Mouse (Mus musculus): ENCODE measurements at regions not wholly inside any gene's neighbourhood (a gene's known extent, or its start where the extent isn't known, plus 50 kb on each side); places are given as distances from the start of the nearest gene placed in this dataset.

DNA sequence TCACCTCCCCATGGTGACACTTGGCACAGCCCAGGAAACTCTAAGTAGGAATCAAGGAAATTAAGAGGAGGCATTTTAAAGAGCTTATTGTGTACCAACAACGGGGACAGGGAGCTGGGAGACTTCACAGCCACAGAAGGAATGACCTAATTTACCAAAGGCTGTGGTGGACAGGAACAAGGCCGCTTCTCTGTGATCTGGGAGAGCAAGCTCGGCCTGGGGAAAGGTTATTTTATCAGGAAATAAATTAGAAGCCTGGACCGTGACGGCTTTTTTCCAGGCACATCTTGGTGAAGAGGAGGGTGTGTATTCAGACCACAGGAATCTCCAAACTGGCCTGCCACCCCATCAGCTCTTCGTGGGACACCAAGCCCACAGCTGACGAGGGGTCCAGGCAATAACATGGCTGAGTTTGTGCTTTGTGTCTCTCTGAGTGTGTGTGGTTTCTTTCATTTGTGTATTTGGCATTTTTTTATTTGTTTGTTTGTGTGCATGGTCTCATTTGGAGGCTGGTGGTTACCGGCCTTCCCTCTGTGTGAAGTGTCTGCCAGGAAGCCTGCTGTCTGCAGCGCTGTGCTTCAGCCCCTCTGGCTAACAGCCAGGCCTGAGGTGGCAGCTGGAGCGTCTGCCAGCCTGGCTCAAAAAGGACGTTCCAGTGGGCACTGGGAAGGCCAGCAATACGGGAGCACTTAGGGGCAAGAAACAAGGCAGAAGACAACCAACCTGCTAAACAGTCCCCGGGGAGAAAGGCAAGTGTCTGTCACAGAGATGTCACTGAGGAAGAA is 2174.6 kb upstream of the Gm7489 start:
- TF ChIP-seq POLR2A (IDR thresholded peaks at IDR 0.05; ENCODE audit: low read depth, low read length) = no peak
- no peak for TF ChIP-seq CTCF (IDR thresholded peaks at IDR 0.05; ENCODE audit: extremely low read depth, insufficient read length, insufficient replicate concordance, low read depth, low read length)
- Histone ChIP-seq H3K4me1 (ENCODE audit: control insufficient read depth, insufficient read depth, insufficient read length, low read length) (no peaks in the 10 kb centered on the region), H3K27ac (ENCODE audit: insufficient read depth, low read depth, low read length) (no peak overlapping the region), H3K4me3 (ENCODE audit: low read depth, low read length) (no peak overlapping the region), H3K36me3 (ENCODE audit: control insufficient read depth, insufficient read depth, low read length) (no peaks in the 10 kb centered on the region), H3K27me3 (ENCODE audit: control insufficient read depth, insufficient read depth, low read length) (no peaks in the 10 kb centered on the region)
- 42% methylated on average over 13 of the region's 13 CpGs for WGBS

DNA sequence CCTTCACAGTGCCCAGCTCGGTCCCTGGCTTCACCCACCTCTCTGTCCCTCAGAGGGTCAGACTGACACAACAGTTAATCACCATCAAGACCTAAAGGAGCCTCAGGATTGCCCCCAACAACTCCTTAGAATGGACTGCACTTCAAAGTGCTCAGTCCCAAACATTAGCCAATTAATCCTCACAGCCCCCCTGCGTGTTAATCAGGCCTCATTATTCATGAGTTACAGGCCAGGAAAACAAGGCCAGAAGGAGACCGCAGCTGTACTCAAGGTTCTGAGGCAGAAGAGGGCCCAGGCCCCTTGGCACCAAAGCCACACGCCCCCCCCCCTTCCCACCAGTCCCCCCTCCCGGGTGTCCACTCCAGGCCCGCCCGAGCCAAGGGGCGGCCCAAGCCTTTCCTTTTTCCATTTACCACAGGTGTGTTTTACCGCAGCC is 2163.8 kb upstream of the Gm7489 start:
- TF ChIP-seq CTCF (IDR thresholded peaks at IDR 0.05; ENCODE audit: extremely low read depth, insufficient read length, insufficient replicate concordance, low read depth, low read length) (no peak), POLR2A (IDR thresholded peaks at IDR 0.05; ENCODE audit: low read depth, low read length) (no peak)
- WGBS = 47% methylated on average over 9 of the region's 9 CpGs
- H3K4me1 ChIP-seq (ENCODE audit: control insufficient read depth, insufficient read depth, insufficient read length, low read length) = no peaks in the 10 kb centered on the region
- H3K4me3 ChIP-seq (ENCODE audit: low read depth, low read length) = no peak overlapping the region
- no peaks in the 10 kb centered on the region for H3K27me3 ChIP-seq (ENCODE audit: control insufficient read depth, insufficient read depth, low read length)
- H3K27ac ChIP-seq (ENCODE audit: insufficient read depth, low read depth, low read length) = no peak overlapping the region
- H3K36me3 ChIP-seq (ENCODE audit: control insufficient read depth, insufficient read depth, low read length) = no peaks in the 10 kb centered on the region

GRCm38 (mm10) chr15:51721363-51721762 is 2163.3 kb upstream of the Gm7489 start:
- 79% methylated on average over 5 of the region's 5 CpGs for WGBS
- no peaks in the 10 kb centered on the region for H3K27me3 ChIP-seq (ENCODE audit: control insufficient read depth, insufficient read depth, low read length)
- no peak for TF ChIP-seq CTCF (IDR thresholded peaks at IDR 0.05; ENCODE audit: extremely low read depth, insufficient read length, insufficient replicate concordance, low read depth, low read length)
- TF ChIP-seq POLR2A (IDR thresholded peaks at IDR 0.05; ENCODE audit: low read depth, low read length) = no peak
- H3K4me1 ChIP-seq (ENCODE audit: control insufficient read depth, insufficient read depth, insufficient read length, low read length) = no peaks in the 10 kb centered on the region
- no peak overlapping the region for H3K27ac ChIP-seq (ENCODE audit: insufficient read depth, low read depth, low read length)
- no peak overlapping the region for H3K4me3 ChIP-seq (ENCODE audit: low read depth, low read length)
- no peaks in the 10 kb centered on the region for H3K36me3 ChIP-seq (ENCODE audit: control insufficient read depth, insufficient read depth, low read length)

- TF ChIP-seq CTCF (IDR thresholded peaks at IDR 0.05; ENCODE audit: extremely low read depth, insufficient read length, insufficient replicate concordance, low read depth, low read length) (no peak), POLR2A (IDR thresholded peaks at IDR 0.05; ENCODE audit: low read depth, low read length) (no peak)
- no peaks in the 10 kb centered on the region for H3K4me1 ChIP-seq (ENCODE audit: control insufficient read depth, insufficient read depth, insufficient read length, low read length)
- H3K27me3 ChIP-seq (ENCODE audit: control insufficient read depth, insufficient read depth, low read length) = no peaks in the 10 kb centered on the region
- no peak overlapping the region for H3K4me3 ChIP-seq (ENCODE audit: low read depth, low read length)
- no peak overlapping the region for H3K27ac ChIP-seq (ENCODE audit: insufficient read depth, low read depth, low read length)
- no peaks in the 10 kb centered on the region for H3K36me3 ChIP-seq (ENCODE audit: control insufficient read depth, insufficient read depth, low read length)
- 68% methylated on average over 7 of the region's 7 CpGs for WGBS
Observed at GRCm38 (mm10) chr15:51724127-51724526, 2160.6 kb upstream of the Gm7489 start.

GRCm38 (mm10) chr15:51725457-51725856 is 2159.2 kb upstream of the Gm7489 start:
- no peaks in the 10 kb centered on the region for H3K4me1 ChIP-seq (ENCODE audit: control insufficient read depth, insufficient read depth, insufficient read length, low read length)

GRCm38 (mm10) chr15:51730106-51730505 is 2154.6 kb upstream of the Gm7489 start:
- no peaks in the 10 kb centered on the region for H3K27me3 ChIP-seq (ENCODE audit: control insufficient read depth, insufficient read depth, low read length)
- H3K27ac ChIP-seq (ENCODE audit: insufficient read depth, low read depth, low read length) = no peak overlapping the region
- H3K36me3 ChIP-seq (ENCODE audit: control insufficient read depth, insufficient read depth, low read length) = no peaks in the 10 kb centered on the region
- no peak for TF ChIP-seq POLR2A (IDR thresholded peaks at IDR 0.05; ENCODE audit: low read depth, low read length)
- no peak for TF ChIP-seq CTCF (IDR thresholded peaks at IDR 0.05; ENCODE audit: extremely low read depth, insufficient read length, insufficient replicate concordance, low read depth, low read length)
- H3K4me3 ChIP-seq (ENCODE audit: low read depth, low read length) = no peak overlapping the region
- H3K4me1 ChIP-seq (ENCODE audit: control insufficient read depth, insufficient read depth, insufficient read length, low read length) = no peaks in the 10 kb centered on the region
- 78% methylated on average over 10 of the region's 10 CpGs for WGBS

More at GRCm38 (mm10) chr15:51725457-51725856, 2159.2 kb upstream of the Gm7489 start:
- Histone ChIP-seq H3K27me3 (ENCODE audit: control insufficient read depth, insufficient read depth, low read length) (no peaks in the 10 kb centered on the region), H3K27ac (ENCODE audit: insufficient read depth, low read depth, low read length) (no peak overlapping the region), H3K36me3 (ENCODE audit: control insufficient read depth, insufficient read depth, low read length) (no peaks in the 10 kb centered on the region), H3K4me3 (ENCODE audit: low read depth, low read length) (no peak overlapping the region)
- no peak for TF ChIP-seq POLR2A (IDR thresholded peaks at IDR 0.05; ENCODE audit: low read depth, low read length)
- TF ChIP-seq CTCF (IDR thresholded peaks at IDR 0.05; ENCODE audit: extremely low read depth, insufficient read length, insufficient replicate concordance, low read depth, low read length) = no peak
- WGBS = 69% methylated on average over 3 of the region's 3 CpGs

GRCm38 (mm10) chr15:51730805-51731412 is 2153.8 kb upstream of the Gm7489 start:
- Histone ChIP-seq H3K4me1 (ENCODE audit: control insufficient read depth, insufficient read depth, insufficient read length, low read length) (no peaks in the 10 kb centered on the region), H3K36me3 (ENCODE audit: control insufficient read depth, insufficient read depth, low read length) (no peaks in the 10 kb centered on the region), H3K27me3 (ENCODE audit: control insufficient read depth, insufficient read depth, low read length) (no peaks in the 10 kb centered on the region), H3K27ac (ENCODE audit: insufficient read depth, low read depth, low read length) (no peak overlapping the region), H3K4me3 (ENCODE audit: low read depth, low read length) (no peak overlapping the region)
- TF ChIP-seq CTCF (IDR thresholded peaks at IDR 0.05; ENCODE audit: extremely low read depth, insufficient read length, insufficient replicate concordance, low read depth, low read length) = no peak
- no peak for TF ChIP-seq POLR2A (IDR thresholded peaks at IDR 0.05; ENCODE audit: low read depth, low read length)
- 44% methylated on average over 12 of the region's 12 CpGs for WGBS

Measured in small intestine, adult 2 months (tissue).